Mouse (Mus musculus): ENCODE measurements around the gene Gfod1.

- TF ChIP-seq CTCF (IDR thresholded peaks at IDR 0.05; ENCODE audit: borderline replicate concordance, extremely low read depth, insufficient read depth, insufficient read length), result no peak
- no peak for TF ChIP-seq POLR2A (IDR thresholded peaks at IDR 0.05; ENCODE audit: borderline replicate concordance, extremely low read depth, insufficient read depth, insufficient read length, poor library complexity, severe bottlenecking)
Observed at GRCm38 (mm10) chr13:43260731-43261130, 43.2 kb downstream of the Gfod1 start.
